Mouse (Mus musculus): ENCODE measurements around the gene Zfp366.

Gene Zfp366

DNA sequence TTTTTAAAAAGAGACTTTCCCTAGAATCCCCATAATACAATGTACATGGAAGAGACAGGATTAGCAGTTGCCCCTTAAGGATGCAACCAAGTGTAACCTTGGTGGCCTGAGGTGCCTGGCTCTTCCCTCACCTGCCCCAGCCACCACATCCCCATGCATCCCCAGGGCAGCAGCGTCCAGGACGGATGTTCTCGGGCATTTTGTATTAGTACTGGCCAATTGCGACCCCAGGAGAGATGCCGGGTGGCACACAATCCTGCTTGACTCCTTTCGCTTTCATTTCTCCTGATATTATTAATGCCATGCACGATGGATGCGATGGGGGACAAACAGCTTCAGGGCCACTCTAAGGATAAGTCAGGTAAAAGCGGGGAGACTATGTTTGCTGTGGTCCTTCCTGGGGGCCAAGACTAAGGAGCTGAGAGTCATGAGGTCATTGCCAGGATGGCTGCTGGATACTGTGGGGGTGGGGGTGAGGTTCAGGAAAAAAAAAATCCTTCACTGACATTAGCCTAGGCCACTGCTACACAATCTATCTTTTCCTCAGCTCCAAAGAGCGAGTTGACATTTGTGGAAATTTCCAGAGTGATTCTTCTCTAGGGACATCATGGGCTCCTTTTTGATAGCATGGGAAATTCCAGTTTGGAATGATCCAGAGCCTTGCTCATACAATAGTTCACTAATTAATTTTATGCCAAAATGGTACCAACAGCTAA lies 1.7 kb downstream of the Zfp366 start:
- no peak for DNase-seq (ENCODE audit: low read depth, low spot score)

DNA sequence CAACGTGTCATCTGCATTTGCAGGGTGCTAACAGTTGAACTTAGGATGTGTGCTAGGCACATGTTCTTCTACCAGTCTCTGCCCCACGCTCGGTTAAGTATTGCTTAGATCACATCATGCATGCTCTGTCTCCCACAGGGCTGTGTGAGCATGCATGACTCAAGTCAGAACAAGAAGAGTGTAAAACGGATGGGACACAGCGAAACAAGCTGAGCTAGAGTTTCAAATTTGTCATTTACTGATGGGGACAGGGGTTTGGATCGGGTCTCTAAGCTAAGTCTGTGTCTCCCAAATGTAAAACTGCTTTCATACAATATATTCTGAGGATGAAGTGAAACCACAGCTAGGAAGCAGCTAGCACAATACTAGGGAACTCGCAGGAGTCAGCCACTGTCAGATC lies 2.2 kb downstream of the Zfp366 start:
- no peak for DNase-seq (ENCODE audit: low read depth, low spot score)

DNA sequence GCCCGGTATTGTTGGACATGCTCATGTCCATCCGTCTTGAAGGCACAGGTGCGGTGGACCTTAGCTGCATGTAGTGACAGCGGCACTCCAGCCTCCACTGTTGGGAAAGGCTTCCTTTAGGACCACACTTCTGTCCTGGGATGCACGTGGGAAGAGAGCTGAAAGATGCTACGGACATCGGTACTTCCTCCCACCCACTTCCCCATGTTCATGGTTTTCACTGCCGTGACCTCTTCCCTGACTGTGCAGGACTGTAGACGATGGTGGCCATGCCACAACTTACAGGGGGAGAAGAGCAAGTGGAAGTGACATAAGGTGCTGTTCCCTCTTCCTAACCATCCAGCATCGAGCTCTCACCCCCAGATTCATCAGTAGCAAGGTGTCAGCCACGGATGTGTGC lies 2.8 kb downstream of the Zfp366 start:
- DNase-seq (ENCODE audit: low read depth, low spot score): no peak

DNA sequence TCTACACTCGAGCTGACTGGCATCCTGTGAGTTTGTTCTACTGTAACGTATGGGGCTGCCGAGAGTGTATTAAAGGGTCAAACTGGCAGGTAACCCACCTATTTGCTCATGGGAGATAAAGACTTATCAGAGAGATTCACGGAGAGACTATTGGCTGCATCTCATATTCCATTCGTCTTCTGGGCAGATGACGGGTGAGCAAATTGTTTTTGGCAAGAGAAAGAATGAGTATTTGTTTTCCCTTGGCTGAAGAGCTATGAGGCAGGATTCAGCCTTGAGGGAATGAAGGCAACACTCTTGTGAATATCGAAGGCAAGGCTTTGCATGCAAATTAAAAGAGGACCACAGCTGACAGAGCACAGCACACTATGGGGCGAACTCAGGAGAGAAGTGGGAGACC lies 4.0 kb downstream of the Zfp366 start:
- no peak for DNase-seq (ENCODE audit: low read depth, low spot score)

DNA sequence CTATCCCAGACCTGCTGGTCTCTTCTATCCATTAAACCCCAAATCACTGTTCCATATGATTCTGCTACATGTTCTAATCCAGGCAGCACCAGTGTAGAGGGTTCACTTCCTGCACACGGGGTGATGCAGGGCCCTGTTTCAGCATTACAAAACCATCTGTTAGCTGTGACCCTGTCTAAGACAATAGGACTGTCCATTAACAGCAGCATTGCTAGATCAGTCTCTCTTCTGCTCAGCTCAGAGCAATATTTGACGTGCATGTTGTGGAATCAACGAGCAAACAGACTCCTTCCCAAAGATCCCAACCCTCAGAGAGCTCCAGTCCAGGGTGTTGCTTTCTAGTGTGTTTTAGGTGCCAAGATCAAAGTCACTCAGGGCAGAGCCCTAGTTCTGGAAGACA lies 5.0 kb downstream of the Zfp366 start:
- no peak for DNase-seq (ENCODE audit: low read depth, low spot score)

DNA sequence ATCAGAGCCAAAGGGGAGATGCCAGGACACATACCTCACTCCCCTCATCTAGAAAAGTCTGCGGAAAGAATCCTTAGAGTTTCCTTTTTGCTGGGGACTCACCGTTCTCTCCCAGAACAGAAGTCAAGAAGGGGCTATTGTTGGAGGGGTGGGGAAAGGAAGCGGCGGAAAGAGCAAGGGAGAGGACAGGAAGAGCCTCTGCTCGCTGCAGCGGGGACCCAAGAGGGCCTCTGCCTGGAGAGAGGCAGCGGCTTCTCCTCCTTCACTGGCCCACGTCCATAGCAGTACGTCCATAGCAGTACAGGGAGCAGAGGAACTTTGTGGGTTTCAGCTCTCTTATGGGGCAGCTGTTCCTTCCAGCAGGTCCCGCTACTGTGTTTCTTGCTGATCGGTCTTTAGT lies 5.8 kb downstream of the Zfp366 start:
- no peak for DNase-seq (ENCODE audit: low read depth, low spot score)

DNA sequence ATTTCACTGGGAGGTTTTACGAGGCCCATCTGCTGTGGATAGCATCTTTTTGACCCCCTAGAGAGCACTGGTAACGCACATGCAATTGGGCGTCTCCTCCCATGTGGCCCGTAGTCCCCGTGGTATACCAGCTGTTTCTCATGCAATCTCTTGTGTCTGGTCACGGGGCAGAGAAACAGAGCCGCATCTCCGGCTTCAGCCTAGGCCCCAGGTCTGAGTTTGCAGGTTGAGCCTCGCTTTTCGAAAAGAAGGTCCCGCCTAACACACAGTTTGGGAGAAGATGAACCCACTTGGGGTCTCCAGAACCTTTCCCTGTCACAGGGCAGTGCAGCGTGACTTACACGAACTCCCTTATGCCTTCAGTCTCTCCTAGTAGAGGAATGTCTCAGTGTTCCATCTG lies 6.4 kb downstream of the Zfp366 start:
- no peak for DNase-seq (ENCODE audit: low read depth, low spot score)

DNA sequence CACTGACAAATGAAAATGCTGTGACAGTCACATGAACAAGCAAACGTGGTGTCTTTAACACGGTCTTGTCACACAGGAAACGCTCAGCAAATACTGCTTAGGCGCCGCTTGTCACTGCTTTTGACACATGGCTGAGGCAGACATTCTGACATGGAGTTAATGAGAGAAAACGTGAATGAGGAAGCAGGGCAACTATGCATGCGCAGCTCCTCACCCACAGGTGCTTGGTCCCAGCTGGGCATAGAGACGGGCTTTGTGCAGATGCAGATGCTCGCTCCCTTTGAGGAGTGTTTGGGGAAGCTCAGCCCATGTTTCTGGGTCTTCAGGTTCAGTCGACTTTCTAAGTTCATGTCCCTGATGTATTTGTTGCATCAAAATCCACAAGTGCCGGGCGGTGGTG lies 11.7 kb downstream of the Zfp366 start:
- no peak for DNase-seq (ENCODE audit: low read depth, low spot score)

DNA sequence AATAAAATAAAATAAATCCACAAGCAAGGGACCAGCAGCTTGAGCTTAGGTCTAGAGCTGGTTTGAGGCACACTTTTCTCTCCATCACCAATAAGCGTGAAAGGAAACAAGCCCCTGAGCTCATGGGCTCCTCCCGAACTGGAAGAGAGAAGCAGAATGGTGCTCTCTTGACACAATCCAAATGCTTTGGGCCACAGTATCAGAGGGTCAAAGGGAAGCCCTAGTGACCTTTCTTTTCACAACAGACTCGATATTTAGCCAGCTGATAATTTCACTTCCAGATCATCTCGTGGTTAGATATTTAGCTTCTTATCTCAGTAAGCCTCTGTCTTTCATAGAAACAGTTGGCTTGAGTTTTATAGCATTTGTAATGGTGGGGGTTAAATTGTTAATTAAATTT lies 12.2 kb downstream of the Zfp366 start:
- no peak for DNase-seq (ENCODE audit: low read depth, low spot score)

DNA sequence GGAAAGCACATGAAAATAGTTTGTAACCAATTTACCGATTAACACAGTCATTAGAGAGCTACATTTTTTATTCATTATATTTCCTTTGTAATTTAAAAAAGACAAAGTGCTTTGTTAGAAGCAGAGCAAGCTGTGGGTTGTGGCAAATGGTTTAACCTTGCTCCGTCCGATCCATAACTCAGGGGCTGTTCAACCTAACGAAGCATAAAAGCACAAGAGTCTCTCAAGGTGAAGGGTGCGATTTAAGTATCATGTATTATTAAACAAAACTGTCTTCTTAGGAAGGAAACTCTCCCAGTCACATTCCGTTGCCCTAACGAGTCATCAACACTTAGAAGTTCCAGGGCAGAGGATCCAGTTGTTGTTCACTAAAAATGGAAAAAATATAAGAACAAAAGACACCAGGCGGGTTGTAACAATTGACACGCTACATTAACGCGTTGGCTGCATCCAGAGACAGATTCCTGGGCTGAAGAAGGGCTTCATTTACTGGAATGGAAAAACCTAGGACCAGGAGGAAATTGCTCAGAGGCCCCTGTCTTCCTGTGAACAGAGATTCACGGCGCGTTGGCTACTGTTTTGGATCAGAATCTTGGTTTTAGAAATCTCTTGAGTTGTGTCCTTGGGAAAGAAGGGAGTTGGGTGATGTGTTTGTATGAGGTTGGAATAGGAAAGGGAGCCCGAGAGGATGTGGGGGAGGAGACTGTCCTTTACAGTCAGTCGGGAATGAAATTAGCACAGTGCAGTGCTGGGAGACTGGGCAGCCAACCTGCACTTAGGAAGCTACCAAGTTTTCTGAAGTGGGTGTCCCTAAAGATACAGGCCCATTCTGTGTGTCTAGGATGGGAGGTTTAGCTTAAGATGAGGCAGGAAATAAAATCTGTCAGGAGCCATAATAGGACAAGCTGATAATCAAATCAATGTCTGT lies 17.3 kb downstream of the Zfp366 start:
- DNase-seq (ENCODE audit: low read depth, low spot score): no peak

DNA sequence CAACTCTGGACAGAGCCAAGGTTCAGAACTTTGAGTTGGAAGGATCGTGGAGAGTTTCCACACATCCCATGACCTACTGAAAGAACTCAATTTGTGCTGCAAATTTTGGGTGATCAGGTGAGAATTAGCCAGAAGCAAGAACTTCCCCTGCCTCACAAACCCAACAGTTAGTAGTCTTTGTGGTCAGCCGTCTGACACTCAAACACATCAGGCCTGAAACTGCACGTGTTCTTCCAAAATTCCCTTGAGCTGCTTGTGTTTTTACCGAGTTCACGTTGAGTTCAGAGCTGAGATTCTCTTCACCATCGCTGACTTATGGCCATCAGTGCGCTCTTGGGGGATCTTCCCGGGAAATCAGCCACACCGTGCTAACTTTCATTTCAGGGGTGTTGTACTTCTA lies 22.6 kb downstream of the Zfp366 start:
- no peak for DNase-seq (ENCODE audit: low read depth, low spot score)

DNA sequence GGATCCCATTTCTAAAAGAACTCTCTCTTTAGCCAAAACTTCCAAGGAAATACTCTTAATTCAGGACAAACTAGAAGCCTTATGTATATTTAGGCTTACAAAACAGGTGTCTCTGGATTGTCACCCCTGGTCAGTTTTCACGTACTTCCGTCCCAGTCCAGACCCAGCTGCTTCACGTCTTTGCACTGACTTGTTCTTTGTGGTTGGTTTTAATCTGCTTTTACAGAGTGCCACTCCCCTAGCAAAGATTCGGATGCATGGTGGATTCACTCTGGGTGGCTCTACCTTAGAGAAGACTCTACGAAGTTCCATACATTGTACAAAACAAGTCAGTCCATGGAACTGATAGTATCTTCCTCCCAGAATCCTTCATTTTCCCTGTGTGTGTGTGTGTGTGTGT lies 25.2 kb downstream of the Zfp366 start:
- DNase-seq (ENCODE audit: low read depth, low spot score): no peak

DNA sequence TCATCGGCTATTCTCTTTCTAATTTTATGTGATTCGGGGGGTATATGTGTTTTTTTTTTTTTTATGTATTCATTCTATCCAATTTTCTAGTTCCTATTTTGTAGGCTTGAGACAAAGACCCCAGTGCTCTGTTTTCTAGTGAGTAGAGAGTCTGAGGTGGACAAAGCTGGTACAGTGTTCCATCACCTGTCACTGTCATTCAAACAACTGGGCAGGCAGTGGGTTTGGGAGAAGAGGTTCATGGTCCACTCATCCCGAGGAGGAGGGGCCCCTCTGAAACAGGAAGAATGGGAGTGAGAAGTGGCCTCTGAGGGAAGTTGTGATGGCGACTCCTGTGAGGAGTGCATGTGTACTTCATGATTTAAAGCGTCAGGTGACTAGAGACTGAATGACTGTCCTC lies 26.2 kb downstream of the Zfp366 start:
- no peak for DNase-seq (ENCODE audit: low read depth, low spot score)

DNA sequence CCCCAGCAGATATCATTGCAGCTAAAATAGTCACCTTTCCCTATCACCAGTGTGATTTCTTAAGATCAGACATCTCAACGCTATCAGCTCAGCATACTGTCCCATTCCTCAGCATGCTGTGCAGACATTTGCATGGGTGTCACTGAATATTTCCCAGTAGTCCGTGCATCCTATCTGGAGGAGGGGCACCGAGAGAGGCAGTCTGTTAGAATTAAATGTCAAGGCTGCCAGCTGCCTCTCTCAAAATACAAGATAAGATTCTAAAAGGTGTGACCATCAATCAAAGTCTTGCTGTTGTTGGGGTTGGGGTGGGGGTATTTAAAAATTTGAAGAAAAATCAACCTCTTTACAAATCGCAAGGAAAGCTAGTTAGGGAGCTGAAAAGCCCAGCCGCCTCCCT lies 28.4 kb downstream of the Zfp366 start:
- no peak for DNase-seq (ENCODE audit: low read depth, low spot score)

DNA sequence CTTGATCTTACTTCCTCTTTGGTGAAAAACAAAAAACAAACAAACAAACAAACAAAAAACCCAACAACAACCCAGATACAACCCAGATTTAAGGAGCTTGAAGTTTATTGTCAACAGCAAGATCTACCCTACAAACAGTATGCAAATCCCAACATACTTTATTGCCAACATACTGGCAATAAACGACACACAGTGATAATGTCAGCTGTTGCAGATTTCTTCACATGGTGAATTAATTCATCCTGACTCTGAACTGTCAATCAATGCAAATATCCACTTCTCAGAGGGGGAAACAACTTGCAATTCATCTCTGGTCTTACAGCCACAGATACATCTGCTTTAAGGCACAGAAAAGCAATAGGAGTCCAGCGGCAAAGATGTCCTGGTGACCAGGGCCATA lies 31.4 kb downstream of the Zfp366 start:
- DNase-seq (ENCODE audit: low read depth, low spot score): no peak

DNA sequence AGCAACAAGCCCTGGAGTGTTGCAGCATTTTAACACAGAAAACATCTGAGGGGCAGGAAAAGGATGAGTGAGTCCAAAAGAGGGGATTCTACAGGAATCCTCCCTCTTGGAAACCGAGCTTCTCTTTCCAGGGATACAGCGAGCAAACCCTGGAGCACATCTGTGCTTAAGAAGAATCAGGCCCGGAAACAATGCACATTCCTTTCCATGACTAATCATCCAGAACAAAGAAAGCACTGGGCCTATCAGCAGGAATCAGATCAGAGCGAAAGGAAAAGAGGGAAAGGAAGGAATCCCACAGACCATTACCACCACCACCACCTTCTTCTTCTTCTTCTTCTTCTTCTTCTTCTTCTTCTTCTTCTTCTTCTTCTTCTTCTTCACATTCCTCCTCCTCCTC lies 33.4 kb downstream of the Zfp366 start:
- no peak for DNase-seq (ENCODE audit: low read depth, low spot score)

DNA sequence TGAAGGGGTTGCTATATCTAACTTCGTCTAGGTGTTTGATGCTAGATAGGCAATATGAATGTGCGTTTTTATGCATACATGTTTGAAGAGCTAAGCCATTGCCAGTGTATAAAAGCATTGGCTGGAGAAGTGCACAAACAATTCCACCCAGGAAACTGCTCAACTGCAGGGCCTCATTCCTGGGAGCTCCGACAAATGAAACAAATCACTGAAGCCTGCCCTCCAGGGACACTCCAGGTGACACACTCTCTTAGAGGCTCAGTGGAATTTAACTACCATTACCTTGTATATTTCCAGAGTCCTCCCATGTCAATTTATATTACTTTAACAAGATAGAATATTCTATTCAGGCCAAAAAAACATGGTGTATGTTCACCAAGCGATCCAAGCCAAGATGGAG lies 35.0 kb downstream of the Zfp366 start:
- DNase-seq (ENCODE audit: low read depth, low spot score): no peak

DNA sequence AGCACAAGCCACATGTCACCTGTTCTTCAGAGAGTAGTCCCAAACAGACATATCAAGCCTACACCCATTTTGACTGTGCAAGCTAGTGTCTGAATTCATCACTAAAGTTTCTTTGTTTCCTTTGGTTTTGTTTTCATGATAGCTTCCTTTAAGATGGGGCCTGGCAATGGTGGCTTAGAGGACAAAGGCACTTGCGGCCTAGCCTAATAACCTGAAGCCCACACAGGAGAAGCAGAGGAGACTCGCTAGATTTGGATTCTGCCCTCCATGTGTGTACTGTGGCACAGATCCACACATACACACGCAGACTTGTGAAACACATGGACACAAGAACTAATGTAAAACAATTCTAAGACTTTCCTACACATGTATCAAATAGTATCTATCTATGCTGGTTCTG lies 37.4 kb downstream of the Zfp366 start:
- no peak for DNase-seq (ENCODE audit: low read depth, low spot score)

DNA sequence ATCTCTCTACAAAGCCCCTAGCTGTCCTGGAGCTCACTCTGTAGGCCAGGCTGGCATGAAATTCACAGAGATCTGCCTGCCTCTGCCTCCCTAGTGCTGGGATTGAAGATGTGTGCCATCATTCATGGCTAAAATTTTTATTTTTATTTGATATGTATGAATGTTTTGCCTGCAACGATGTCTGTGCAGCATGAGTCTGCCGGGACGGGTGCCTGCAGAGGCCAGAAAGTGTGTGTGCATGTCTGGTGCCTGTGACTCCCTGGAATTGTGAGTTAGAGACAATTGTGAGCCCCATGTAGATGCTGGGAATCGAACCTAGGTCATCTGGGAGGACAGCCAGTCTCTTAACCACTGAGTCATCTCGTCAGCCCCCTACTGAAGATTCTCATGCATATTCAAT lies 37.9 kb downstream of the Zfp366 start:
- no peak for DNase-seq (ENCODE audit: low read depth, low spot score)

DNA sequence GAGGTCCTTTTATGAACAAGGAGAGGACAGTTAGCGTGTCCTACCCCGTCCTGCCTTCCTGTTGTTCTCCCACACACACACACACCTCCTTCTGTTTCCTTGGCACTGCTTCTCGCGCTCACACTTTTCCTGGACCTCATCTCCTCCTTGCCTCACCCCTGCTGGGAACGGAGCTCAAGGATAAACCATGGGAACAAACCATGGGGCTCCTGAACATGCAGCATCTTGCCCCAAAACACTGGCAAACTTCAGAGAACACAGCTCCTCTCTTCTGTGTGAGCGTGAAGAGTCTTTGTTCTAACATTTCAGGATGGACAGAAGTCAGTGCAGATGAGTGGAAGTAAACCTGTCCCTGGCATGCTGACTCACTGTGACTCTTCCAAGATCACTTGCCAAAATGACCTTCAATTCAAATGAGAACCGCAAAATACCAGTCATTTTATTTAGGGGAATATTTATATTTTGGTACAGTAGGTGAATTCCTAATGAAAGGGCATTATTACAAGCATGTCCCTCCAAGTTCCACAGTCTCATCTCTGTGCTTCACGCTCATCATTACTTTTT lies 38.8 kb downstream of the Zfp366 start:
- DNase-seq (ENCODE audit: low read depth, low spot score): no peak

DNA sequence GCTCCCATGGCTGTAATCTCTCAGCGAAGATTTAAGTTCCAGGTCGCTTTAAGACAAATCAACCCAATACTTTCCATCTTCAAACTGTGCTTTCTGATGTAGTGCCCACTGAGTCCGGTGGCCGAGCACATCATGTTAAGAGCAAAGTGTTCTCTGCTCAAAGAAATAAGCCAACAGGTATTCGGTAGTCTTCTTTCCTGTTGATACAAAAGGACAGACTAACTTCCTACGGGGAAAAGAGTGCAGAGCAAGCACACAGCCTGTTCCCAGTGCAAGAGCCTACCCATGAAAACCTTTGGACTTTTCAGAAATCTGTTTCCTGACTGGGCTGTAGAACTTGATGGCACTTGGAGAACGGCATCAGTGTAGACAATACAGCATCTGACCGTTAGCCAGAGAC lies 39.3 kb downstream of the Zfp366 start:
- DNase-seq (ENCODE audit: low read depth, low spot score): no peak

DNA sequence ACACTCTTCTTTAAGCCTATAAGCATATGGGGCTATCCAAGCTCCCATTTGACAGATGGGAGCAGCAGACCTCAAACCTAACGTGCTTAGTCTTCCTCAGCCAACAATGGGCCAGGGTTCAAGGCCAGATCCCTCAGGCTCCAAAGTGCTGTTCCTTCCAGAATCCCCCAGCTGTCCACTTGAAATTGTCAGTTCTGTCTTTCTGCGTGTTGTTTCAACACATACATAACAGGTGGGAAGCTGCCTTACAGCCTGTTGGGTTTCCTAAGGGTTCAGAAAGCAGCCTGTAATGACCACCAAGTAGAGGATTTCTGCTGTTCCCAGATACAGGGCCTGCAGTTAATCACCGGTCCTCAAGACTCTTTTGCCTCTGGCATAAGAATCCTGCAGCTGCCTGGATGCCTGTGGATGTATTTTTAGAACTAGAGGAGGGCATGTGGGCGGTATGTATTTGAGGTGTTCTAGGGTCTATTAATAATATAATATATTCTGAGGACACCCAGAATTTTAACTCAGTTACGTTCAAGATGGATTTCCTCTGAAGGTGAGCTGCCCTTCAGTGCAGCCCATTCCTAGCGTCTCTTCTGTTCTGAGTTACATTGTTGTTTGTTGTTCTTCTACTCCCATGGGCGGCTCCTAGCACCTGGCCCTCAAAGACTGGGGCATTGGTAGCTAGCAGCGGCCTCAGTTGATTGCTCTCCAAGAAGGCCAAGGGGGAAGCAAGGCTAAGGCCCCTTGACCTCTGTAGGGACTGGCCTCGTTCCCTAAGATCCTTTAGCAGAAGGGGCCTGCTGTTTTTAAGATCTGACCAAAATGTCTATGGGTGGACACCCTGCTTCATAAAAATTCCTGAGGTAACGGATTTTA lies 41.0 kb downstream of the Zfp366 start:
- DNase-seq (ENCODE audit: low read depth, low spot score): no peak

Data from CD4-positive, CD25-positive, alpha-beta regulatory T cell, adult 2 months (primary cell).